Mouse (Mus musculus): ENCODE data around the gene Chd2. TPM values are rescaled to one million over a fixed set of nuclear protein-coding genes. Genes with fewer than 3 reads are reported as not detected.
A peak's percentile ranks its signal among the peaks of the same experiment; 100 is the strongest.

Gene Chd2
- polyA plus RNA-seq, 1 experiment from 2014 or later, result 64.4 TPM

DNA sequence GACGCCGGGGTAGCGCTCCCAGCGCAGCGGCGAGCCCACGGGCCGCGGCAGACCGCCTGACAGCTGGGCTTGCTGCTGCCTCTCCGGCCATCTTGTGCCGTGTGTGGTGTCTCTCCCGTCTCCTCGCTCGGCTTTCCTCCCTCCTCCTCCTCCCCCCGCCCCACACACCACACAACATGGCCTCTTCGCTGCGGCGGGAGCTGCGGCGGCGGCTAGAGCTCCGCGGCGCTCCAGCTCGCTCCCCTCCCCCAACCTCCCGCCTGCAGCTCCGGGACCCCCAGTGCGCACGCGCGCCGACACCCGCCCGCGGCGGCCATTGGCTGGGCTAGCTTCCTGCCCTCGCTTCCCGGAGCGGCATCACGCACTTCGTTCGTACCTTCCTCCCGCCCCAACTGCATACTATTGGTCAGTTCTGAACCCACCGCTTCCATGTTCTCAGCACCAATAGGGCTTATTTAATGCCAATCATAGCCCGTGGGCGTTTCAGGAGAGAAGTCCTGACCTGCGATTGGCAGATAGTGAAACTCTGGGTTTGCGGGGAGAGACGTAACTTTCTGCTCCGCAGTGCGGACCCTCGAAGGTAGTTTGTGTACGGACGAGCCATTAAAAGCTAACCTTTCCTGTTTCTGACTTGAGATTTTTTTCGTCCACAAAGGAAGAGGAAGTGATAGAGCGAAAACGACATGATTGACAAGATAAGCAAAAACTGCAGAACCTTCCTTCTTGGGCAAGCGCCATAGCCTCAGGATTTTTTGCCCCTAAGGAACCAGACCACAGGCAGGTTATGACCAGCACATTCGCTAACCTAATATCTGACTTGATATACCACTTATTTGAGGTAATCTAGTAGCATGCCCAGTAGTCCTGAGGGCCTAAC, 16.9 kb upstream of the Chd2 start:
- Histone ChIP-seq H3K36me3 (ENCODE audit: control insufficient read depth, insufficient read depth, low read length) (no peaks in the 10 kb centered on the region), H3K27me3 (ENCODE audit: control insufficient read depth, insufficient read depth, low read length) (no peaks in the 10 kb centered on the region), H3K9me3 (ENCODE audit: control insufficient read depth, low read length) (no peaks in the 10 kb centered on the region), H3K9ac (ENCODE audit: low read depth, low read length) (peak overlapping the region; percentile 100), H3K4me3 (ENCODE audit: low read depth, low read length) (peak overlapping the region; percentile 100), H3K27ac (ENCODE audit: low read depth, low read length) (peak overlapping the region; percentile 100), H3K4me2 (replicated peaks; ENCODE audit: low read depth, low read length) (peak overlapping the region; percentile 40), H3K4me1 (replicated peaks; ENCODE audit: control insufficient read depth, insufficient read depth, low read length) (0 out of 2 replicates have a peak, but pooled peaks cover 2% of the 10 kb centered on the region)
- DNase-seq (ENCODE audit: low spot score) (peak; percentile 100), ATAC-seq (ENCODE audit: low FRiP score) (peak; percentile 100)
- under 1% methylated on average over 54 of the region's 60 CpGs for WGBS

DNA sequence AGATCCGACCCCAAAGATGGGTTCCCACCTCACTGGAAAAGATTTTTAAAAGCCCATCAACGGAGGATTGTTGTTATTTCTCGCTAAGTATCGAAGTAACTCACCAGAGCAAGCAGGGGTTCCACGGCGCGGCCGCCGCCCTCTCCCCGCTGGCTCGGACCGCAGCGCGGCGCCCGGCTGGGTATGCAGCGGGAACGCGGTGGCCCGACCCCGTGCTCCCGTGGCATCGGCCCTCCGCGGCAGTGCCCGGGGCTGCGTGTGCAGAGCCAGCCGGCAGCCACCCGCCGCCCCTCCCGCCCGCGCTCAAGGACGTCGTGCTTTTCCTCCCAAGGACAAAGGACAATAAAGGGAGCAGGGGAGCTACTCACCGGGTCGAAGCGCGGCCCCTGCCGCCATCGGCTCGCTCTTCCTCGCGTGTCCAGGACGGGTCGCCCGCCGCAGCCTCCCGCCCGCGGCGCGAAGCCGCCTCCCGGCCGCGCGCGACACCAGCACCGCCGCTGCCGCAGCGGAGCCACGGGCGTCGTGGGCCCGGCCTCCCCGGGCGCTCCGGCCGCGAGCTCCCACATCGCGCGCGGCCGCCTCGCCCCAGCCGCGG, 16.1 kb upstream of the Chd2 start:
- no peaks in the 10 kb centered on the region for H3K9me3 ChIP-seq (ENCODE audit: control insufficient read depth, low read length)
- H3K27me3 ChIP-seq (ENCODE audit: control insufficient read depth, insufficient read depth, low read length), result no peaks in the 10 kb centered on the region
- H3K4me1 ChIP-seq (replicated peaks; ENCODE audit: control insufficient read depth, insufficient read depth, low read length), result 0 out of 2 replicates have a peak, but pooled peaks cover 2% of the 10 kb centered on the region
- peak overlapping the region; percentile 100 for H3K9ac ChIP-seq (ENCODE audit: low read depth, low read length)
- H3K4me3 ChIP-seq (ENCODE audit: low read depth, low read length), result peak overlapping the region; percentile 100
- ATAC-seq (ENCODE audit: low FRiP score) (peak; percentile 20), DNase-seq (ENCODE audit: low spot score) (peak; percentile 66)
- peak overlapping the region; percentile 19; the same call in 1 of the 2 replicates for H3K4me2 ChIP-seq (replicated peaks; ENCODE audit: low read depth, low read length)
- WGBS, result under 1% methylated on average over 45 of the region's 80 CpGs
- H3K27ac ChIP-seq (ENCODE audit: low read depth, low read length), result peak overlapping the region; percentile 100
- H3K36me3 ChIP-seq (ENCODE audit: control insufficient read depth, insufficient read depth, low read length), result no peaks in the 10 kb centered on the region

DNA sequence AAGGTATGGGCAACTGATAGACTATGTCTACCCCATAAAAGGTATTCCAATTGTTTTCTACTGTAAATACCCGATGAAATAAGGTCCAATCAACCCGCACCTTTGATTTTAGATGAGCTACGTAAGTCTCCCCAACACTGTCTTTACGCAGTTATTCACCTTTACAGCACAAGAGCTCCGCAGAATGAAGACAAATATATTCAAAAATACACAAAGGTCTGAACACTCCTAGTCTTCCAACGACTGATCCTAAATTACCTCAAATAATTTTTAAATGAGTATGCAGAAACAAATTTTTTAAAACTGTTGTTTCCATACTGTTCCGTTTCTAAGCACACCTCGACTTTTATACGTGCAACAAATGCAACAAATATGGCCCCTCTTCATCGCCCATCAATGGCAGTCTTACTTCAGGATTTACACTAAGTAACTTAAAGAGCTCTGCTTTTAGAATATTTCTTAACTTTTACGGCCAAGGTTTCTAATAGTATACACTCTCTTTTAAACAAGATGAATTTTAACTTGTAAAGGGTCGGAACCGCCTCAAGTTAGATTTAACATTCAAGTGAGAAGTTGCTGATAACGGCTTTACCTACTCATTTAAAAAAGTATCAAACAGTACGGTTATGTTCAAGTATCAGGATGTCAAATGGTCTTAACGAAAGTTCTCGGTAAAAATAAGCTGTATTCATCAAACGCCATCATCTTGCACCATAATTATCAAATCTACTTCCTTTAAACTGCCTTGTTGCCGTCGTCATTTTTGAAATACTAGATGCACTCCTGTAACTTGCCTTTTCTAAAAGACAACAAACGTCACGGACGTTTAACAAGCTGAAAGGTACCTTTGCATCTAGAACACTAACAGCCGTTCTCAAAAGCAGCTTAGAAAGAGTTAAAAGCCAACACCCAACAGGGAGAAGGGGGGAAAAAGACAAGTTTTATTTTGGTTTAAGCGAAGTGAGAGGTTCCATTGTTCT, 15.3 kb upstream of the Chd2 start:
- DNase-seq (ENCODE audit: low spot score), result peak; percentile 61
- under 1% methylated on average over 25 of the region's 25 CpGs for WGBS

DNA sequence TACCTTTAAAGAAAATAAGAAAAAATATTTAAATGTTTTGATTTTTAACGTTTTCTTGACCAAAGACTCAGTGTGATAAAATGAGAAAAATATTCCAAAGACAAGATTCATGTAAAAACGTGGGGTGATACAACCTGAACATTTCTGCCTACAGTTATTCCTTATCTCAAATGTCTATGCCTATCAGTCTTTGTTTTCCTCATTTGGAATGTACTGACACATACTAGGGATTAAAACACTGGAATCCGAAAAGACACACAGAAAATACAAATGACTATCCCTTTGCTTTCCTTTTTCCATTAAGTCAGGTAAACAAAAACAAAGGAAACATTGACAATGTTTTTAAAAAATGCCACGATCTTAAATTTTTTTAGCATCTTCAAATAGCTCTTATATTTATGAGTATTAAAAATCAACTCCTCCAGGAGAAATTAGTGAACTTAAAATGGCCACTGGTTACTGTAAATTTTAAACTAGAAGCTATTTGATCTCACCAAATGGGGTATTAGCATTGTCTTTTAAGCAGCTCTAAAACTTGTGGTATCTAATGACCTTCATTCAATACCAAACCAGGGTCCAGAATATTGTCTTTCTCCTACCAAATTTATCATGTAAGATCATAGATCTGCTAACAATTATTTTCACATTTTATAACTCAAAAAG, 14.4 kb upstream of the Chd2 start:
- ATAC-seq (ENCODE audit: low FRiP score) (no peak), DNase-seq (ENCODE audit: low spot score) (no peak)
- peak overlapping the region; percentile 100 for H3K4me3 ChIP-seq (ENCODE audit: low read depth, low read length)
- H3K4me1 ChIP-seq (replicated peaks; ENCODE audit: control insufficient read depth, insufficient read depth, low read length), result 0 out of 2 replicates have a peak, but pooled peaks cover 2% of the 10 kb centered on the region
- H3K9ac ChIP-seq (ENCODE audit: low read depth, low read length), result peak overlapping the region; percentile 40; the same call in 1 of the 2 replicates
- H3K36me3 ChIP-seq (ENCODE audit: control insufficient read depth, insufficient read depth, low read length), result no peaks in the 10 kb centered on the region
- H3K4me2 ChIP-seq (replicated peaks; ENCODE audit: low read depth, low read length), result peak overlapping the region; percentile 39
- H3K27me3 ChIP-seq (ENCODE audit: control insufficient read depth, insufficient read depth, low read length), result no peaks in the 10 kb centered on the region
- H3K9me3 ChIP-seq (ENCODE audit: control insufficient read depth, low read length), result no peaks in the 10 kb centered on the region
- 23% methylated on average over 4 of the region's 4 CpGs for WGBS
- H3K27ac ChIP-seq (ENCODE audit: low read depth, low read length), result no peak overlapping the region

More for the DNA sequence above, 15.3 kb upstream of the Chd2 start:
- no peak for ATAC-seq (ENCODE audit: low FRiP score)
- Histone ChIP-seq H3K27me3 (ENCODE audit: control insufficient read depth, insufficient read depth, low read length) (no peaks in the 10 kb centered on the region), H3K4me2 (replicated peaks; ENCODE audit: low read depth, low read length) (peak overlapping the region; percentile 44), H3K36me3 (ENCODE audit: control insufficient read depth, insufficient read depth, low read length) (no peaks in the 10 kb centered on the region), H3K9me3 (ENCODE audit: control insufficient read depth, low read length) (no peaks in the 10 kb centered on the region), H3K4me1 (replicated peaks; ENCODE audit: control insufficient read depth, insufficient read depth, low read length) (0 out of 2 replicates have a peak, but pooled peaks cover 2% of the 10 kb centered on the region), H3K9ac (ENCODE audit: low read depth, low read length) (peak overlapping the region; percentile 100), H3K4me3 (ENCODE audit: low read depth, low read length) (peak overlapping the region; percentile 100), H3K27ac (ENCODE audit: low read depth, low read length) (peak overlapping the region; percentile 100)

DNA sequence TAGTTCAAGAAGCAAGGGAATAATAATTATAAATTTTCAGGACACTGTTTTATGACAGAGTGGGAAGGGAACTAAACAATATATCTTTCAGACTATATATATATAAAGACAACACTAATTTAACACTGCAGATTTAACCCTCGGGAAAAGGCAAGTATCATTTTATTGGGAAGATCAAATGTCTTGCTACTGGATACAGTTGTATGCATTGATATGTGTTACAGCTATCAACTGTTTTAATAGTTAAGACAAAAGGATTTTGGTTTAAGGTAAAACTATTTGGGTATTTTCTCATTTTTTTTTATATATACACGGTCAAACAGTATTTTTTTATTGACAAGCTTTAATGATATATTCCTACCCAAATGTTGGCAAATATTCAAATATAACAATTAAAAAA, 13.2 kb upstream of the Chd2 start:
- Histone ChIP-seq H3K27me3 (ENCODE audit: control insufficient read depth, insufficient read depth, low read length) (no peaks in the 10 kb centered on the region), H3K27ac (ENCODE audit: low read depth, low read length) (no peak overlapping the region), H3K9ac (ENCODE audit: low read depth, low read length) (no peak overlapping the region), H3K4me3 (ENCODE audit: low read depth, low read length) (no peak overlapping the region), H3K9me3 (ENCODE audit: control insufficient read depth, low read length) (no peaks in the 10 kb centered on the region), H3K4me1 (replicated peaks; ENCODE audit: control insufficient read depth, insufficient read depth, low read length) (0 out of 2 replicates have a peak, but pooled peaks cover 2% of the 10 kb centered on the region), H3K4me2 (replicated peaks; ENCODE audit: low read depth, low read length) (no peak overlapping the region), H3K36me3 (ENCODE audit: control insufficient read depth, insufficient read depth, low read length) (no peaks in the 10 kb centered on the region)
- WGBS, result 77% methylated on average over 2 of the region's 2 CpGs
- DNase-seq (ENCODE audit: low spot score) (no peak), ATAC-seq (ENCODE audit: low FRiP score) (no peak)

DNA sequence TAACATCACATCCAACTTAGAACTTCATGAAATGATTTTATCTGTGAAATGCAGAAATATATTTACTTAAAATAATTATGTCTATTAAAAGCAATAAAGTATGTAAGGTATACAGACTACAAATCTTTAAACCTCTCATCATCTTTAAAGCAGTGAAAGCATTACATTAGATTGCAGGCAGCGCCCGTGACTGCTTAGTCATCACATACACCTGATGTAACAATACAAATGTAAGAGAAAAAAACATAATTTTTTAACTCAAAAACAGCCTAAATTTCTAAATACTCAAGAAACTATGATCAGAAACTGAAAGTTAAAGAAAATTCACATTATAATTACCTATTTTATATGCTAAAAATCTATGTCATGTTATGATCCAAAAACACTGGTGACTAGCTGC, 11.5 kb upstream of the Chd2 start:
- Histone ChIP-seq H3K27ac (ENCODE audit: low read depth, low read length) (no peak overlapping the region), H3K9me3 (ENCODE audit: control insufficient read depth, low read length) (no peaks in the 10 kb centered on the region), H3K27me3 (ENCODE audit: control insufficient read depth, insufficient read depth, low read length) (no peaks in the 10 kb centered on the region), H3K4me1 (replicated peaks; ENCODE audit: control insufficient read depth, insufficient read depth, low read length) (no peaks in the 10 kb centered on the region), H3K9ac (ENCODE audit: low read depth, low read length) (no peak overlapping the region), H3K4me3 (ENCODE audit: low read depth, low read length) (no peak overlapping the region), H3K4me2 (replicated peaks; ENCODE audit: low read depth, low read length) (no peak overlapping the region), H3K36me3 (ENCODE audit: control insufficient read depth, insufficient read depth, low read length) (peaks cover 4% of the 10 kb centered on the region)
- no peak for DNase-seq (ENCODE audit: low spot score)
- ATAC-seq (ENCODE audit: low FRiP score), result no peak
- WGBS, result 89% methylated on average over 2 of the region's 2 CpGs

DNA sequence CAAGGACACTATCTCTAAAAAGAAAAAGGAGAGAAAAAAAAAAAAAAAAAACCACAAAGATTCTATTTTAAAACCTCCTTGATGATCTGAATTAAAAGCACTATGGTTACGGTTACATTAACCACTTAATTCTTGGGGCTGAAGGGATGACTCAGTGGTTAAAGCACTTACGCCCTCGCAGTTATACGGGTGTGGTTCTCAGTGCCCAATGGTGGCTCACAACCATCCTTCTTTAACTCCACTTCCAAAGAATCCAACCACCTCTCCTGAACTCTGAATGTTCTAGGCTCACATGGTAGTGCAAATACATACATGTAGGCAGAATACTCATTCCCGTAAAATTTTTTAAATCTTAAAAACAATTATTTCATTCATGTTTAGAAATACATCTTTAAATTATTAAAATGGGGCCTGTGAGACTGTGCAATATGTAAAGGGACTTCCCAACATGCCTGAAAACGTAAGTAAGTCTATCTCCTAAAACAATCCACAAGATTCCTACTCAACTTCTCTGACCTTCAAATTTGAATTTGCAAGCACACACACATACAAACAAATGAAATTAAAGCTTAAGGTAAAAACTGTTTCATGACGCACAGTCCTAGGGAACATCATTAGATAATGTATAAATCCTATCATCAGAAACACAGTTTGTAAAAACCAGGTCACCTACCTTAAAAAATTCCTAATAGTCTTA, 10.6 kb upstream of the Chd2 start:
- H3K4me2 ChIP-seq (replicated peaks; ENCODE audit: low read depth, low read length), result no peak overlapping the region
- ATAC-seq (ENCODE audit: low FRiP score), result no peak
- no peak for DNase-seq (ENCODE audit: low spot score)
- no peaks in the 10 kb centered on the region for H3K9me3 ChIP-seq (ENCODE audit: control insufficient read depth, low read length)
- H3K4me3 ChIP-seq (ENCODE audit: low read depth, low read length), result no peak overlapping the region
- H3K27me3 ChIP-seq (ENCODE audit: control insufficient read depth, insufficient read depth, low read length), result no peaks in the 10 kb centered on the region
- H3K36me3 ChIP-seq (ENCODE audit: control insufficient read depth, insufficient read depth, low read length), result peaks cover 6% of the 10 kb centered on the region
- no peaks in the 10 kb centered on the region for H3K4me1 ChIP-seq (replicated peaks; ENCODE audit: control insufficient read depth, insufficient read depth, low read length)
- H3K27ac ChIP-seq (ENCODE audit: low read depth, low read length), result no peak overlapping the region
- H3K9ac ChIP-seq (ENCODE audit: low read depth, low read length), result no peak overlapping the region
- WGBS, result 90% methylated on average over 7 of the region's 7 CpGs
